Mouse (Mus musculus): ENCODE measurements at regions not wholly inside any gene's neighbourhood (a gene's known extent, or its start where the extent isn't known, plus 50 kb on each side); places are given as distances from the start of the nearest gene placed in this dataset.

DNA sequence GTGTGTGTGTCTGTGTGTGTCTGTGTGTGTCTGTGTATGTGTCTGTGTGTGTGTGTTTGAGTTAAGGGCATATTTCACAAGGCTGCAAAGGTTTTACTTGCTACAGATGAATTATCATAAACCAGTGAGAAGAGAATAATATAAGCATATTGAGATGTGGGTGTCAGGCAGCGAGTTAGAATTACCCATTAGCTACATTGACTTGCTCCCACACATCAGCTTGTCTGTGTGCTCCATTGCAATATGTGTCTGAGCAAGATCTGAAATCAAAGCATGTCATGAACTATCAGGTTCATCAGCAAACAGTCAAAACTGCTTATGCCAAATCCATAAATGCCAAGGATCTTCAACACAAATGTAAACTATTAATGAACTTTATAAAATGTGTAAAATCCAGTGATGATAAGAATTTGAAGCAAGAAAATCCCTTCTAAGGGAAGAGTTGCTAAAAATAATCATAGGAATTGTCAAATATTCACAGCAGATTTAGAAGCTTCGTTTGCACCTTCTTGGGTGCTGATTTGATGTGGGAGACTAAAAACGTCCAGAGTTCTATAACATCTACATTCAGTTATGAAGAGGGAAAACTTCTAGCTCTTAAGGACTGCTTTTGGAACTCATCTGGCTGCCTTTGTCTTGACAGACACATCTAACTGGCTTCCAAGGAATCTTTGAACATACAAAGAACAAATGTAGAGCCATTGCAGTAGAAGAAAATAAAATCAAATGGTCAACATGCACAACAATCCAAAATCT lies 361.7 kb upstream of the Lrrn1 start:
- TF ChIP-seq CTCF (IDR thresholded peaks at IDR 0.05; ENCODE audit: low read depth, low read length) (no peak), POLR2A (IDR thresholded peaks at IDR 0.05; ENCODE audit: borderline replicate concordance, low read depth, low read length) (no peak)
